Mouse (Mus musculus) myocyte (in vitro differentiated cells): ENCODE measurements around the gene March6. TPM values are rescaled to one million over a fixed set of nuclear protein-coding genes. Genes with fewer than 3 reads are reported as not detected.

Source experiments
- H3K27me3 ChIP-seq: one replicate; pipeline ENCODE4 v1.6.1; 2011; ENCODE audit not compliant: control insufficient read depth, insufficient read depth, insufficient read length
- H3K36me3 ChIP-seq: one replicate; pipeline ENCODE4 v1.6.1; 2011; ENCODE audit not compliant: control insufficient read depth, insufficient read depth
- H3K4me2 ChIP-seq: one replicate; pipeline ENCODE4 v1.6.1; 2011; ENCODE audit warnings: low read depth, control low read depth
- H3K4me3 ChIP-seq: one replicate; pipeline ENCODE4 v1.5.1; 2011; ENCODE audit warnings: mild to moderate bottlenecking, control low read depth, moderate library complexity
- H3K79me2 ChIP-seq: one replicate; pipeline ENCODE4 v1.6.1; 2011; ENCODE audit not compliant: control insufficient read depth, insufficient read depth
- H3ac ChIP-seq: one replicate; pipeline ENCODE4 v1.6.1; 2011; ENCODE audit not compliant: control insufficient read depth, insufficient read length
- CEBPB ChIP-seq: IDR thresholded peaks from 2 replicates; pipeline ENCODE4 v1.6.1; 2011; ENCODE audit warnings: mild to moderate bottlenecking, moderate library complexity; ENCODE audit not compliant: poor library complexity, insufficient read depth, severe bottlenecking
- E2F4 ChIP-seq: IDR thresholded peaks from one replicate; pipeline ENCODE4 v1.6.1; 2011; ENCODE audit warnings: mild to moderate bottlenecking, control low read depth, moderate library complexity; ENCODE audit not compliant: insufficient read depth
- MAX ChIP-seq: IDR thresholded peaks from one replicate; pipeline ENCODE4 v1.6.1; 2011; ENCODE audit warnings: low read depth, mild to moderate bottlenecking, control low read depth
- MYOD1 ChIP-seq, 3 experiments: IDR thresholded peaks; one replicate each; pipeline ENCODE4 v1.6.1; 2011; ENCODE audit warnings: control low read depth in 2 of 3, low read depth in 2 of 3, mild to moderate bottlenecking in 2 of 3, moderate library complexity in 1 of 3; ENCODE audit not compliant: insufficient read length in 2 of 3, control insufficient read depth in 1 of 3
- MYOG ChIP-seq, 3 experiments: IDR thresholded peaks; one replicate each; pipeline ENCODE4 v1.6.1; 2011; ENCODE audit warnings: control low read depth in 2 of 3, low read depth in 2 of 3, mild to moderate bottlenecking in 2 of 3; ENCODE audit not compliant: insufficient read length in 2 of 3, control insufficient read depth in 1 of 3, insufficient read depth in 1 of 3
- POLR2A ChIP-seq: IDR thresholded peaks from one replicate; pipeline ENCODE4 v1.6.1; 2011; ENCODE audit warnings: low read depth, mild to moderate bottlenecking, control low read depth, moderate library complexity; ENCODE audit not compliant: insufficient read length
- POLR2AphosphoS2 ChIP-seq: IDR thresholded peaks from one replicate; pipeline ENCODE4 v1.6.1; 2011; ENCODE audit warnings: low read depth, control low read depth; ENCODE audit not compliant: insufficient read length
- REST ChIP-seq: IDR thresholded peaks from one replicate; pipeline ENCODE4 v1.6.1; 2011; ENCODE audit warnings: mild to moderate bottlenecking, control low read depth, moderate library complexity; ENCODE audit not compliant: insufficient read depth, insufficient read length
- SRF ChIP-seq: IDR thresholded peaks from one replicate; pipeline ENCODE4 v1.6.1; 2011; ENCODE audit warnings: low read depth; ENCODE audit not compliant: control insufficient read depth, insufficient read length
- TCF12 ChIP-seq: IDR thresholded peaks from one replicate; pipeline ENCODE4 v1.6.1; 2011; ENCODE audit warnings: mild to moderate bottlenecking, control low read depth; ENCODE audit not compliant: poor library complexity, insufficient read depth, severe bottlenecking
- TCF3 ChIP-seq: IDR thresholded peaks from one replicate; pipeline ENCODE4 v1.6.1; 2011; ENCODE audit warnings: low read depth, control low read depth; ENCODE audit not compliant: insufficient read length
- USF1 ChIP-seq: IDR thresholded peaks from one replicate; pipeline ENCODE4 v1.6.1; 2011; ENCODE audit warnings: low read depth, mild to moderate bottlenecking, control low read depth, moderate library complexity
- polyA plus RNA-seq: library from polyadenylated mRNA; unstranded; fragments of >200 nt; fragmentation: generic; extraction: Trizol; gene quantifications from one replicate; pipeline ENCODE4 v1.2.1, GENCODE M21; 2012; ENCODE audit warnings: missing spikeins

Gene March6
- polyA plus RNA-seq, 1 experiment: 37.2 TPM

GRCm38 (mm10) chr15:31465806-31466205, 65.0 kb downstream of the March6 start:
- no peak for TF ChIP-seq E2F4
- no peak for TF ChIP-seq MAX
- no peak for TF ChIP-seq MYOD1 (IDR thresholded peaks at IDR 0.05; ENCODE audit: control insufficient read depth in 1 of 3, insufficient read length in 2 of 3, low read depth in 2 of 3)
- TF ChIP-seq TCF3: no peak
- no peak for TF ChIP-seq MYOG (IDR thresholded peaks at IDR 0.05; ENCODE audit: control insufficient read depth in 1 of 3, insufficient read depth in 1 of 3, insufficient read length in 2 of 3, low read depth in 2 of 3)
- TF ChIP-seq REST: no peak
- TF ChIP-seq POLR2A: no peak
- TF ChIP-seq TCF12: no peak
- no peak for TF ChIP-seq USF1
- peaks cover 75% of the 10 kb centered on the region for H3K36me3 ChIP-seq
- no peaks in the 10 kb centered on the region for H3K27me3 ChIP-seq
- no peak overlapping the region for H3ac ChIP-seq
- H3K79me2 ChIP-seq: no peaks in the 10 kb centered on the region
- H3K4me2 ChIP-seq: no peak overlapping the region
- no peak overlapping the region for H3K4me3 ChIP-seq

- Histone ChIP-seq H3K4me3 (no peak overlapping the region), H3K4me2 (no peak overlapping the region), H3ac (no peak overlapping the region), H3K27me3 (no peaks in the 10 kb centered on the region), H3K36me3 (peaks cover 81% of the 10 kb centered on the region), H3K79me2 (no peaks in the 10 kb centered on the region)
- TF ChIP-seq TCF12 (no peak), TCF3 (no peak), MYOG (IDR thresholded peaks at IDR 0.05; ENCODE audit: control insufficient read depth in 1 of 3, insufficient read depth in 1 of 3, insufficient read length in 2 of 3, low read depth in 2 of 3) (no peak), E2F4 (no peak), POLR2AphosphoS2 (no peak), MAX (no peak), POLR2A (no peak), USF1 (no peak), REST (no peak), MYOD1 (IDR thresholded peaks at IDR 0.05; ENCODE audit: control insufficient read depth in 1 of 3, insufficient read length in 2 of 3, low read depth in 2 of 3) (no peak), CEBPB (no peak), SRF (no peak)
Measured at GRCm38 (mm10) chr15:31460571-31460970, 70.3 kb downstream of the March6 start.

GRCm38 (mm10) chr15:31458081-31458480, 72.8 kb downstream of the March6 start:
- no peaks in the 10 kb centered on the region for H3K79me2 ChIP-seq
- H3K4me3 ChIP-seq: no peak overlapping the region
- H3ac ChIP-seq: no peak overlapping the region
- no peak for TF ChIP-seq TCF12
- no peak for TF ChIP-seq E2F4
- TF ChIP-seq USF1: no peak
- no peak for TF ChIP-seq POLR2AphosphoS2
- TF ChIP-seq MYOG (IDR thresholded peaks at IDR 0.05; ENCODE audit: control insufficient read depth in 1 of 3, insufficient read depth in 1 of 3, insufficient read length in 2 of 3, low read depth in 2 of 3): no peak
- TF ChIP-seq REST: no peak
- TF ChIP-seq MYOD1 (IDR thresholded peaks at IDR 0.05; ENCODE audit: control insufficient read depth in 1 of 3, insufficient read length in 2 of 3, low read depth in 2 of 3): no peak
- TF ChIP-seq CEBPB: no peak
- H3K4me2 ChIP-seq: no peak overlapping the region
- no peaks in the 10 kb centered on the region for H3K27me3 ChIP-seq
- peaks cover 64% of the 10 kb centered on the region for H3K36me3 ChIP-seq

GRCm38 (mm10) chr15:31456381-31456780, 74.5 kb downstream of the March6 start:
- Histone ChIP-seq H3K36me3 (peaks cover 48% of the 10 kb centered on the region), H3ac (no peak overlapping the region), H3K27me3 (no peaks in the 10 kb centered on the region), H3K4me2 (no peak overlapping the region), H3K79me2 (no peaks in the 10 kb centered on the region), H3K4me3 (no peak overlapping the region)
- TF ChIP-seq MYOG (IDR thresholded peaks at IDR 0.05; ENCODE audit: control insufficient read depth in 1 of 3, insufficient read depth in 1 of 3, insufficient read length in 2 of 3, low read depth in 2 of 3) (no peak), MAX (no peak), CEBPB (no peak), POLR2A (no peak), USF1 (no peak), SRF (no peak), TCF3 (no peak)

- Histone ChIP-seq H3K4me3 (no peak overlapping the region), H3K4me2 (no peak overlapping the region), H3ac (no peak overlapping the region), H3K36me3 (peaks cover 33% of the 10 kb centered on the region), H3K79me2 (no peaks in the 10 kb centered on the region), H3K27me3 (no peaks in the 10 kb centered on the region)
- no peak for TF ChIP-seq CEBPB
- no peak for TF ChIP-seq MAX
- no peak for TF ChIP-seq MYOG (IDR thresholded peaks at IDR 0.05; ENCODE audit: control insufficient read depth in 1 of 3, insufficient read depth in 1 of 3, insufficient read length in 2 of 3, low read depth in 2 of 3)
- TF ChIP-seq REST: no peak
- no peak for TF ChIP-seq TCF12
- TF ChIP-seq USF1: no peak
- TF ChIP-seq E2F4: no peak
- TF ChIP-seq TCF3: no peak
- no peak for TF ChIP-seq POLR2A
- no peak for TF ChIP-seq SRF
- TF ChIP-seq MYOD1 (IDR thresholded peaks at IDR 0.05; ENCODE audit: control insufficient read depth in 1 of 3, insufficient read length in 2 of 3, low read depth in 2 of 3): no peak
- no peak for TF ChIP-seq POLR2AphosphoS2
Measured at GRCm38 (mm10) chr15:31454861-31455295, 76.0 kb downstream of the March6 start.
